Mouse (Mus musculus) urinary bladder, postnatal 0 days (tissue): ENCODE results near the gene Adar. TPM values are rescaled to one million over a fixed set of nuclear protein-coding genes. Genes with fewer than 3 reads are reported as not detected.

Experiments used
- polyA plus RNA-seq: library from polyadenylated mRNA; unstranded; fragments of >200 nt; fragmentation: Nextera tagmentation; extraction: Ambion mirVana; gene quantifications from 2 replicates; pipeline ENCODE4 v1.2.1, GENCODE M21; 2015

Gene Adar
- polyA plus RNA-seq = 5.5 and 5.9 TPM in 2 replicates

GRCm38 (mm10) chr3:89714359-89715206 is at the start of gene Adar:
Gene Adar, plus strand, starts transcription at chr3:89715022.

GRCm38 (mm10) chr3:89764119-89764724 is 49.4 kb downstream of the Adar start, which contains the start of gene Chrnb2:
Gene Chrnb2, minus strand, starts transcription at chr3:89764632.

GRCm38 (mm10) chr3:89772968-89773709 is 58.3 kb downstream of the Adar start, which contains the start of gene Ube2q1:
Gene Ube2q1, plus strand, starts transcription at chr3:89773616.

Other genes starting within 250 kb of the Adar start
- gene Kcnn3, start 194.9 kb upstream of the Adar start, polyA plus RNA-seq = 3.6 and 6.3 TPM in 2 replicates
- 0.22 and 0.26 TPM in 2 replicates for gene Chrnb2, start 49.6 kb downstream of the Adar start, polyA plus RNA-seq
- gene Ube2q1, start 58.6 kb downstream of the Adar start, polyA plus RNA-seq = 6.8 and 7.4 TPM in 2 replicates
- 2.2 and 2.3 TPM in 2 replicates for gene She, start 116.3 kb downstream of the Adar start, polyA plus RNA-seq
- 6.3 and 8.8 TPM in 2 replicates for gene Il6ra, start 198.2 kb downstream of the Adar start, polyA plus RNA-seq
- gene Atp8b2, start 248.5 kb downstream of the Adar start, polyA plus RNA-seq = 7.3 and 7.8 TPM in 2 replicates